Mouse (Mus musculus): ENCODE data around the gene 1810043G02Rik. TPM values are rescaled to one million over a fixed set of nuclear protein-coding genes. Genes with fewer than 3 reads are reported as not detected.

The 1810043G02Rik gene
- 10 to 100 TPM; 12.2 to 15.5 TPM for total RNA-seq (2023)

GRCm38 (mm10) chr10:77978351-77979350 lies at the start of gene 1810043G02Rik:
TSS of gene 1810043G02Rik (plus strand) at chr10:77978524.

GRCm38 (mm10) chr10:77970481-77970880 lies 7.8 kb upstream of the 1810043G02Rik start, which contains the start of gene Trpm2:
TSS of gene Trpm2 (minus strand) at chr10:77970563.

GRCm38 (mm10) chr10:78009945-78010293 lies 31.6 kb downstream of the 1810043G02Rik start, which contains the start of gene Pfkl:
TSS of gene Pfkl (minus strand) at chr10:78010083.

Other genes starting within 250 kb of the 1810043G02Rik start
- gene Gm18596, start 235.9 kb upstream of the 1810043G02Rik start, total RNA-seq (2023) = not detected
- gene Gm9736, start 227.2 kb upstream of the 1810043G02Rik start, total RNA-seq (2023) = not detected
- not detected for gene Gm3233, start 218.8 kb upstream of the 1810043G02Rik start, total RNA-seq (2023)
- not detected for gene Gm3238, start 207.2 kb upstream of the 1810043G02Rik start, total RNA-seq (2023)
- gene Gm7138, start 201.6 kb upstream of the 1810043G02Rik start, total RNA-seq (2023) = not detected
- gene Gm3250, start 196.0 kb upstream of the 1810043G02Rik start, total RNA-seq (2023) = not detected
- not detected for gene Gm7137, start 190.3 kb upstream of the 1810043G02Rik start, total RNA-seq (2023)
- gene Gm9639, start 183.4 kb upstream of the 1810043G02Rik start, total RNA-seq (2023) = not detected
- not detected for gene Gm19668, start 179.4 kb upstream of the 1810043G02Rik start, total RNA-seq (2023)
- gene Gm9507, start 166.7 kb upstream of the 1810043G02Rik start, total RNA-seq (2023) = not detected
- gene Gm2696, start 163.8 kb upstream of the 1810043G02Rik start, total RNA-seq (2023) = not detected
- not detected for gene Krtap10-4, start 151.4 kb upstream of the 1810043G02Rik start, total RNA-seq (2023)
- not detected for gene Krtap10-10, start 142.6 kb upstream of the 1810043G02Rik start, total RNA-seq (2023)
- not detected for gene Gm36176, start 131.7 kb upstream of the 1810043G02Rik start, total RNA-seq (2023)
- gene Gm10318, start 125.7 kb upstream of the 1810043G02Rik start, total RNA-seq (2023) = not detected
- gene Gm3285, start 116.5 kb upstream of the 1810043G02Rik start, total RNA-seq (2023) = not detected
- under 1 TPM in 1 of 2 experiments, not detected in 1; 0.20 TPM for gene Lrrc3, start 76.0 kb upstream of the 1810043G02Rik start, total RNA-seq (2023)
- 10 to 100 TPM; 22.2 to 34.6 TPM for gene Trpm2, start 8.0 kb upstream of the 1810043G02Rik start, total RNA-seq (2023)
- 10 to 100 TPM; 88.5 to 94.7 TPM for gene Pfkl, start 31.6 kb downstream of the 1810043G02Rik start, total RNA-seq (2023)
- not detected for gene Dnmt3l, start 63.4 kb downstream of the 1810043G02Rik start, total RNA-seq (2023)
- 1 to 10 TPM; 1.5 to 2.3 TPM for gene Aire, start 65.1 kb downstream of the 1810043G02Rik start, total RNA-seq (2023)
- gene Icosl, start 90.8 kb downstream of the 1810043G02Rik start, total RNA-seq (2023) = 100 to 1,000 TPM; 295 to 378 TPM
- gene D10Jhu81e, start 191.3 kb downstream of the 1810043G02Rik start, total RNA-seq (2023) = 10 to 100 TPM; 46.4 to 52.8 TPM
- 10 to 100 TPM; 27.0 to 27.2 TPM for gene Pwp2, start 206.6 kb downstream of the 1810043G02Rik start, total RNA-seq (2023)

Data from B cell, adult 67 days (primary cell).